Mouse (Mus musculus) left cerebral cortex, adult 8-10 months (tissue): ENCODE measurements around the gene Snx10. TPM values are rescaled to one million over a fixed set of nuclear protein-coding genes. Genes with fewer than 3 reads are reported as not detected.
"Not testable (repeated sequence)": the region's sequence is repeated elsewhere in the genome, so short reads cannot be mapped to it uniquely, and the experiment has no call there.

ENCODE experiments used
- DNase-seq, 2 experiments: peaks; one replicate each; pipeline ENCODE4 v3.0.0; 2022; ENCODE audit warnings: low spot score in 2 of 2
- total RNA-seq, 4 experiments: library from RNA; stranded (reverse); gene quantifications; 2 replicates each; pipeline ENCODE4 v1.2.4; 2022

Snx10 gene
- 100 to 1,000 TPM in 3 of 4 experiments, 10 to 100 TPM in 1; 98.8 to 113 (median 110) TPM for total RNA-seq

GRCm38 (mm10) chr6:51523807-51524320 lies at the start of gene Snx10:
Gene Snx10, plus strand, starts transcription at chr6:51523901.
- peak; percentile 32 to 37 for DNase-seq

GRCm38 (mm10) chr6:51479136-51479731 lies 44.5 kb upstream of the Snx10 start:
- DNase-seq, result no peak

GRCm38 (mm10) chr6:51481548-51481947 lies 42.2 kb upstream of the Snx10 start:
- no peak for DNase-seq

GRCm38 (mm10) chr6:51483861-51484260 lies 39.8 kb upstream of the Snx10 start:
- no peak for DNase-seq

- DNase-seq, result not testable (repeated sequence)
These were observed 39.1 kb upstream of the Snx10 start for GRCm38 (mm10) chr6:51484556-51484955.

- DNase-seq, result no peak
These were observed 38.1 kb upstream of the Snx10 start for GRCm38 (mm10) chr6:51485646-51486045.

- DNase-seq, result no peak
These were observed 37.5 kb upstream of the Snx10 start for GRCm38 (mm10) chr6:51486076-51486710.

GRCm38 (mm10) chr6:51486731-51487130 lies 37.0 kb upstream of the Snx10 start:
- no peak for DNase-seq

GRCm38 (mm10) chr6:51489787-51490186 lies 33.9 kb upstream of the Snx10 start:
- no peak for DNase-seq

- no peak for DNase-seq
These were observed 26.2 kb upstream of the Snx10 start for GRCm38 (mm10) chr6:51497321-51498111.

GRCm38 (mm10) chr6:51505671-51506070 lies 18.0 kb upstream of the Snx10 start:
- DNase-seq, result no peak

- DNase-seq, result no peak
These were observed 16.1 kb upstream of the Snx10 start for GRCm38 (mm10) chr6:51507556-51507955.

GRCm38 (mm10) chr6:51508750-51509648 lies 14.7 kb upstream of the Snx10 start:
- peak; percentile 33 to 58 for DNase-seq

GRCm38 (mm10) chr6:51510094-51510493 lies 13.6 kb upstream of the Snx10 start:
- no peak for DNase-seq

- no peak for DNase-seq
These were observed 12.8 kb upstream of the Snx10 start for GRCm38 (mm10) chr6:51510946-51511345.

- DNase-seq, result no peak
These were observed 10.0 kb upstream of the Snx10 start for GRCm38 (mm10) chr6:51513745-51514144.

GRCm38 (mm10) chr6:51514860-51515259 lies 8.8 kb upstream of the Snx10 start:
- no peak for DNase-seq

- DNase-seq, result no peak
These were observed 391 bp upstream of the Snx10 start for GRCm38 (mm10) chr6:51523310-51523709.

GRCm38 (mm10) chr6:51524321-51524931 lies 725 bp downstream of the Snx10 start:
- peak in 1 of 2 experiments; percentile 23 for DNase-seq

GRCm38 (mm10) chr6:51525001-51525400 lies 1.3 kb downstream of the Snx10 start:
- DNase-seq, result no peak

GRCm38 (mm10) chr6:51529457-51529856 lies 5.8 kb downstream of the Snx10 start:
- no peak for DNase-seq
